Mouse (Mus musculus) right cerebral cortex, adult 18-20 months (tissue): ENCODE data around the gene Ranbp9.
"Not testable (repeated sequence)": the region's sequence is repeated elsewhere in the genome, so short reads cannot be mapped to it uniquely, and the experiment has no call there.

ENCODE experiments used
- DNase-seq: peaks from one replicate; pipeline ENCODE4 v3.0.0; 2022; ENCODE audit warnings: mixed read lengths

Ranbp9 gene

DNA sequence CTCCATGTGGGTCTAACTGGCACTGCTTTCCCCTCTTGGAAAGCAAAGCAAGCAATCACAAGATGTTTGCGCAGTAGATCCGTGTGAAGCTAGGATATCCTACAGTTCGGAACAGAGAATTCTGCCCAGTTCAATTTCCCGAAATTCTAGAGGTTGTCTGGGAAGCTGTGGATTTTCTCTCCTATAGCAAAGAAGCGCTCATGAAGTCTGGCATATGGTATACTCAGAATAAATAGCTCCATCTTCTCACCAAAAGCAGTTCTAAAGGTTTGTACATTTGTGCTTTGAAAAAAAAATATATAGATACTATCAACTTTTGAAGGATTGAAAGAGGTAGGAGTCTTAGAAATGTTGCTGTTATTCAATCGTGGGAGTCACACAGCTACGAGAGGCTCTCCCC lies 14.6 kb upstream of the Ranbp9 start:
- no peak for DNase-seq

GRCm38 (mm10) chr13:43493725-43494124 lies 12.6 kb upstream of the Ranbp9 start:
- no peak for DNase-seq

DNA sequence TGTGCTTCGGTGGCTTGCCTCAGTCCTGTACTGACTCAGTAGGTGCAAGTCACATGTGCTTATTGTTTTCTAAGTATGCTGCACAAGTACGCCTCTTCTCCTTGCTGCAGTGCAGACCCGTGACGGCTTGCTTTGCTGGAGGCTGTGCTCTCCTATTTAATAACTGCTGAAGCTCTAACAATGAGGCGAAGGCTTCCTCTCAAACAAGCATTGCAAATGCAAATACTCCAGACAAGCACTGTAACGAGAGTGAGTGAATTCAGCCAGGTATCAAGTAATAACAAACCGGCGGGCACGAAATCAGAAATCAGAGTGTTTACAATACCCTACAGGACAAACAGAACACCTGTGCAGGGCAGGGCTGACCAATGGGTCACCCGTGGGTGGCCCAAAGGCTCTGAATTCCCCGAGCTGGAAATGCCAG lies 12.0 kb upstream of the Ranbp9 start:
- peak; percentile 49 for DNase-seq

- no peak for DNase-seq
Measured at GRCm38 (mm10) chr13:43486501-43487213, 5.6 kb upstream of the Ranbp9 start.

DNA sequence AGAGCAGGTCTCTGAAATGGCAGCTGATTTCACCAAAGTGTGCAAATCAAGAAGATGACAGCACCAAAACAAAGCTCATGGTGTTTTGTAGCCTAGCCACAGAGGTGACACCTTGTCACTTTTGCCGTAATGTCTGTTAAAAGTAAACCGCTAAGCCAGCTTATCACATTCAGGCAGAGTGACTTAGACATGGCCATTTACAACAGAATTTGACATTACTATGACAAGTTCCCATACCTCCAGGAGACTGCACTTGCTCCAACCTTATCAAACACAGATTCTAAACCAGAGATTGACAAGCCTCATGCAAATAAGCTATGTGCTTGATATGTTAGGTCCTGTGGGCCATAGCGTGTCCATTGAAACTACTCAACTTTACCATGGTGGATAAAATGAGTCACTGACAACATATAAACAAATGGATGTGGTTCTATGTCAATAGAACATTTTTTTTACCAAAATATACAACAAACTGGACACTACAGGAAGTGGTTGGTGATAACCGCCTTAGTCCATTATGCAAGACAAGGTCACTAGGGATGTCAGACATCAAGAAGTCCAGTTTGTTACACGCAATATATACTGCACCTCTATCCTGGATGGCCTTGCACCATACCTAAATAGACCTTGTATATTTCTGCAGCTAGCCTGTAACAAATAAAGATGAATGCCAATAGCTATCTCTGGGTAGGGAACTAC lies 4.3 kb upstream of the Ranbp9 start:
- DNase-seq, result no peak

- DNase-seq, result no peak
Measured at GRCm38 (mm10) chr13:43482782-43483181, 1.7 kb upstream of the Ranbp9 start.

DNA sequence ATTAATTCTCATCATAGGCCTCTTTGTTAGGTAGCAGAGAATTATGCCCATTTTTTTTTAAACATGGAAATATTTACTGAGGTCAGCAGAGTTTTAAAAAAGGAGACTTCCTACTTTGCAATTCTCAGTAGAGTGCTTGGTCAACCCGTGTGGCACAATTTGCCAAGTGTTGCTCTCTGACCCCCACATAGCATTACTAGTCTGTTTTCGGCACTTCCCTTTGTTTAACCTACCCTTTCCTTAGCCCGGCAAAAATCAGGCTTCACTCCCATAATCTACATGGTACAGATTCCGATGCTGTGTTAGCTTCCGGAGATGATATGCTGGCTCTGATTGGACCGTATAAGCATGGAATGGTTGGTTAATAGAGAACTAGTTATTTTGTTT lies 770 bp upstream of the Ranbp9 start:
- DNase-seq, result no peak

- no peak for DNase-seq
Measured at GRCm38 (mm10) chr13:43480595-43480956, 506 bp downstream of the Ranbp9 start.

DNA sequence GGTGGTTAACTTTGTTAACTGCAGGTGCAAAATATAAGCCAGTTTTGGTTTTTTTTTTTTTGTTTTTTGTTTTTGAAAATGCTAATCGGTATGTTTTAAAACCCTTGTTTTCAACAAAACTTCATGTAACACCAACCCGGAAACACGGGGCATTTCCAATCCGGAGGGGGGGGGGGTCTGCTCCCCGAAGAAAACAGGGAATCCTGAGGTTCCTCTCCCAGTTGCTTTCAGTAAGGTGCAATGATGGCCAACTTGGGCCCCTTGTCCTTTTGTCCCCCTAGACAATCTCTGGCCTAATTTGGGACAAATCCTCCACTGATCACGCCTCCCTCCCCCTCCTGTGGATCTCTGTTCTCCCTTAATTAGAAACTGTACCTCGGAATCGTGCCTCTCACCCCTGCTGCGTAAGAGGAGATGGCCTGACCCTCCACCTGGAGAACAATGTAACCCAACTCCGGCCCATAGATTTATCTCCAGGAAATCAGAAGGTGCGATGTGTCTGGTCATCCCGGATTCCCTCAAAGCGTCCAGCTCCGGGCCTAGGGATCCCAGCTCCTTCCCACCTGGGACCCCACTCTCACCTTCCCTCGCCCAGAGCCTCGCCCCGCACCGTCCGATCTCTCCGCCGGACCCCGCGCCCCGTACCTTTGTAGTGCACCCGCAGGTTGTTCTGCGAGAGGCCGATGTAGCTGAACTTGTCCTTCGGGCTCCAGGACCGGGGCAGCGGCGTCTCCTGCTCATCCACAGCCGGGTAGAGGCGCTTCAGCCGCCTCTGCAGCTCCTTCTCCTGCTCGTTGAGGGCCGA lies 1.1 kb downstream of the Ranbp9 start:
- DNase-seq, result peak; percentile 26

GRCm38 (mm10) chr13:43479024-43479705 lies 1.9 kb downstream of the Ranbp9 start:
- no peak for DNase-seq

DNA sequence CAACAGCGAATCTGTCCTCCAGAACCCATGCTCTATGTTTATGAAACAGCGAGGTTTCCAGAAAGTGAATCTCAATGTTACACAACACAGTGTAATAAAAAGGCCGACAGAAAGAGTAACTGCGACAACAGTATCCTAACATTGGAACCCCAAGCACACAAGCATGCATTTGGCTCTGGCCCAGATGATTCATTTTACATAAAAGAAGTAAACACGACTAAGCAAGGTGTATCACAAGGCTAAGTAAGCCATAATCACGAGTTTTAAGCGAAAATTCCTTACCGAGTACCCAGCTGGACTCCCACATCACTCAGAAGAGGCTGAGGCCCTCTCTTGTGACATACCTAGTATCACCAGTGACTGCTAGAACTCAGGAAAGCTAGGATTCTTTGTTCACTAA lies 2.5 kb downstream of the Ranbp9 start:
- DNase-seq, result peak; percentile 24

- no peak for DNase-seq
Measured at GRCm38 (mm10) chr13:43477098-43477697, 3.9 kb downstream of the Ranbp9 start.

- DNase-seq, result no peak
Measured at GRCm38 (mm10) chr13:43476226-43476625, 4.9 kb downstream of the Ranbp9 start.

DNA sequence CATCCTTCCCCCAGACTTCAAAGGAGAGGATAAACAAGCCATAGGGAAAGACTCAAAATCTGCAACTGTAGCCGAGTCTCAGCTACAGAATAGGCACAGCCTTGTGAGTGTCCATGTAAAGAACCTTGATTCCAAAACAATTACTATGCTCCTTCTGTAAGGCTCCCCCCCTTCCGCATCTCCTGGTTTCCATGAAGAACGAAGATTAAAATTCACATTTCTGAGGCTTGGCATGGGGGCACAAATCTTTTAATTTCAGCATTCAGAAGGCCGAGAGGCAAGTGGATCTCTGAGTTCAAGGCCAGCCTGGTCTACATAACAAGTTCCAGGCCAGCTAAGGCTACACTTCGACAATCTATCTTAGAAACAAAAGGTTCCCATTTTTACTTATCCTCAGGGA lies 6.4 kb downstream of the Ranbp9 start:
- no peak for DNase-seq

GRCm38 (mm10) chr13:43471861-43472260 lies 9.2 kb downstream of the Ranbp9 start:
- DNase-seq, result not testable (repeated sequence)

DNA sequence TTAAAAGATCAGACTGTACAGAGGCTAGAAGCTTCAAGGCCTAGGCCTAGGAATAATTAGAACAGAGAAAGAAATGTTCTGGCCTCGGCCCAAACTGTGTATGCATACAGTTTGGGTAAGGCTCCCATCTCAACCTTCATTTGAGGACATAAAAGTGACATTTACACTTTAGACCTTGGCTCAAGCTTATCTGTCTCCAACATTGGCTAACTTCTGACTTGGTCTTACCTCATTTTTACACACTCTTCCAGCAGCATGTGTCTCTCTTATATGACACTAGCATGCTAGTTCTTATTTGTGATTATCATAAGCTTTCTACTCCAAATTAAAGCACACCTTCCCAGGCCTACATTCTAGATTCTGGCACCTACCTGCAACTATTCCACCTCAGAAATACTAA lies 11.5 kb downstream of the Ranbp9 start:
- no peak for DNase-seq

DNA sequence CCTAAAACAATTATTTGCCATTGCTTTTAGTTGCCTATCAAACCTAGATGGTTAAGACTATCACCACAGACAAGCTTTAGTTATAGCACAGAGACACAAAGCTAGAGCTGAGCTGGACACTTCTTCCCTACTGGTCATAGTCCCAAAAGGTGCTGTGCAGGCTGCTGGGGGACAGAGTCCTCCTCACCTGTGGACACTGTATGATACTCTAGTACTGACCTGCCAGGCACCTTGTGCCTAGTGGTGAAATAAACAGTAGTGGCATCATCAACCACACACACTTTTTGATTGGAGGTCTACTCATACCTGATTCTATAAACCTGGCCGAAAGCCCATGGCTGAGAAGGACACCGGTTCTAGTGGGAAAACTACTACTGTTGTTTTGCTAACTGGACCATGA lies 16.5 kb downstream of the Ranbp9 start:
- no peak for DNase-seq

GRCm38 (mm10) chr13:43457161-43457560 lies 23.9 kb downstream of the Ranbp9 start:
- DNase-seq, result no peak

DNA sequence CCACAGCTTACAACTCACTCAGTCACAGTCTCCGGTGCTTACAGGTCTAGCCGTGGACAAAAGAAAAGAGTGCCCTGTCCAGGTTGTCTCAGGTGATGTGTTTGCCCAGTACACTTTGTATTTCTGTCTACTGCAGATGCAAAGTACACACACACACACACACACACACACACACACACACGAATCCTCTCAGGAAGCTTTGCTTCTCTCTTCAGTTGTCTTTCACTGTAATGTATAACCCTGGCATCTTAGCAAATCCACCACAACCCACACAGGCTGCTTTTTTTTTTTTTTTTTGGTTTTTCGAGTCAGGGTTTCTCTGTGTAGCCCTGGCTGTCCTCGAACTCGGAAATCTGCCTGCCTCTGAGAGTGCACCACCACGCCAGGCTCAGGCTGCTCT lies 26.7 kb downstream of the Ranbp9 start:
- no peak for DNase-seq

DNA sequence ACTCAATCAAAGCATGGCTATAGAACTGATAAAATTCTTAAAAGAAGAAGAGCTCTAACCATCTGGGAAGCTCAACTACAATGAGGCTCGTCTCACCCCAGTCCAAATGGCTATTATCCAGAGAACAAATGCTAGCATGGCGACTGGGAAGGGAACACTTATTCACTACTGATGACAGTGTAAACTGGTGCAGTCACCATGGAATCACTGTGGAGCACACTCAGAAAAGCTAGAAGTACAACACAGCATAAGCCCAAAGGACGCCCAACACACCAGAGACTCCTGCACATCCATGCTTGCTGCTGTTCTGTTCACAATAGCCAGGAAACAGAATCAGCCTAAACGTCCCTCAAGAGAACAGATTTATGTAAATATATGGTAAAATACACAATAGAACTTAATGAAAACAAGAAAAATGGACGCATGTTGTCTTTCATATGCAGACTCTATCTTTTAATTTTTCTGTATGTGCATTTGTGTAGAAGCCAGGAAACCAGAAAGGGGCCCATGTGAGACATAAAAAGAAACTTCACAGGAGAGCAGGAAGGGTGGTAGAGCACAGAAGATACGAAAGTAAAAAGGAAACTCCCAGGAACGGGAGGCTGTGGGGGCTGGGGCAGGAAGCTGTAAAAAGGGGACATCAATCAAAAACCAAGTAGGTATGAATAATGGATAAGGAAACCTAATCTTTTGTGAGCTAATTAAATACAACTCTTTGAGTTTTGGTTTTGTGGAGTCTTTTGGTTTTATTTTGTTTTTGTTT lies 28.1 kb downstream of the Ranbp9 start:
- no peak for DNase-seq

DNA sequence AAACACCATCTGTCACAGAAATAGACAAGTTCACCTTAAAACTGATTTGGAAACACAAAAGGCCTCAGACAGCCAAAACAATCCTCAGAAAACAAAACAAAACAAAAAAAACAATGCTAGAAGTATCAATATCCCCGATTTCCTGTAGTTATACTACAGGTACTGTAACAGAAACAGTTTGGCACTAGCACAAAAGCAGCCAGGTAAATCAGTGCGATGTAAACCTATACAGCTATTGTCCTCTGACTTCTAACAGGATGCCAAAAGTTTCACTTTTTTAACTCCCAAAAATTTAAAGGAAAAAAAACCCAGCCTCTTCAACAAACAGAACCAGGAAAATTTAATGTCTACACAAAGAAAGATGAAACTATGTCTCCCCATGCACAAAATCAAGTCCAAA lies 28.9 kb downstream of the Ranbp9 start:
- DNase-seq, result no peak

DNA sequence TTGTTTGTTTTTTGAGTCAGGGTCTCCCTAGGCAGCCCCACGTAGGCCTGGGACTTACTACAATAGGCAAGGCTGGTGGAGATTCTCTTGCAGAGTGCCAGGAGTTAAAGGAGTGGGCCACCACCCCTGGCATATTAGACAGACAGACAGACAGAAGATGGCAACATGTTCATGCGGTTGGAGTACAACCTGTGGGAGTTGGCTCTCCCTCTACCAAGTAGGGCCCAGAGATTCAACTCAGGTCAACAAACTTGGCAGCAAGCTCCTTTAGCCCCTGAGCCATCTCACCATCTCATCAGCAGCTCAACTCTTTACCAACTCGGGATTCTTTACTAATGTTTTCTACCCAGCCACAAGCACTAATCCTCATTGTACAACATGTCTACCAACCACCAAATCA lies 30.4 kb downstream of the Ranbp9 start:
- DNase-seq, result no peak
